Mouse (Mus musculus) midbrain, embryonic 10.5 days (tissue): ENCODE data around the gene Tnfaip8l2. TPM values are rescaled to one million over a fixed set of nuclear protein-coding genes. Genes with fewer than 3 reads are reported as not detected.
"Not testable (repeated sequence)": the region's sequence is repeated elsewhere in the genome, so short reads cannot be mapped to it uniquely, and the experiment has no call there.

Source experiments
- DNase-seq: peaks from one replicate; pipeline ENCODE4 v3.0.0-alpha.2; 2017; ENCODE audit warnings: low spot score
- H3K27ac ChIP-seq: fragments of 300-500 bp; sonication (generic); replicated peaks from 2 replicates; pipeline ENCODE4 v1.5.1; 2016; ENCODE audit warnings: mild to moderate bottlenecking
- H3K27me3 ChIP-seq: fragments of 300-500 bp; sonication (generic); 2 replicates; pipeline ENCODE4 v1.6.1; 2016; ENCODE audit warnings: low read depth, mild to moderate bottlenecking; ENCODE audit not compliant: poor library complexity, severe bottlenecking
- H3K36me3 ChIP-seq: fragments of 300-500 bp; sonication (generic); 2 replicates; pipeline ENCODE4 v1.6.1; 2016; ENCODE audit warnings: mild to moderate bottlenecking, moderate library complexity
- H3K4me1 ChIP-seq: fragments of 300-500 bp; sonication (generic); 2 replicates; pipeline ENCODE4 v1.6.1; 2016
- H3K4me3 ChIP-seq: fragments of 300-500 bp; sonication (generic); 2 replicates; pipeline ENCODE4 v1.5.1; 2016; ENCODE audit warnings: mild to moderate bottlenecking, moderate library complexity
- H3K9me3 ChIP-seq: fragments of 300-500 bp; sonication (generic); replicated peaks from 2 replicates; pipeline ENCODE4 v1.6.1; 2016; ENCODE audit warnings: mild to moderate bottlenecking
- WGBS: fragments of 180-500 bp; shearing (Covaris S2); methylation state at CpG from one replicate; pipeline ENCODE4 v1.1.7; 2016; 5-methylcytosine and 5-hydroxymethylcytosine counted together
- polyA plus RNA-seq: library from polyadenylated mRNA; unstranded; fragments of >200 nt; fragmentation: Nextera tagmentation; extraction: Ambion mirVana; gene quantifications from 2 replicates; pipeline ENCODE4 v1.2.1, GENCODE M21; 2016

The Tnfaip8l2 gene
- polyA plus RNA-seq, 1 experiment from 2014 or later = 1.8 TPM

DNA sequence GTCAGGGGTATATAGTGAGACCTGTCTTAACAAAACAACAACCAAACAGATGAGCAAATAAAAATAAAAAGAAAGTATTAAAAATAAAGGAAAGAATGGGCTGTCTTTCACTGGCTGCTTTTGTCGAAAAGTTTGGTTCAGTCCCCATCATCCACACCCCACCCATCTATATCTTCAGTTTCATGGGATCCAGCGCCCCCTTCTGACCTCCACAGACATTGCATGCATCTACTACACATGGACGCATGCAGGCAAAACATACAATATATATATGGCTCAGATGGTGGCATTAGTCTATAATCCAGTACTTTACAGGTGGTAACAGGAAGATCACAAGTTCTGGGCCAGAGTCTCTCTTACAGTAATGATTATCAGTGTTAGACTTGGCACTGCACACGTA is 11.7 kb upstream of the Tnfaip8l2 start:
- WGBS = 55% methylated on average over 4 of the region's 4 CpGs
- H3K36me3 ChIP-seq = no peaks in the 10 kb centered on the region
- peaks cover 13% of the 10 kb centered on the region for H3K27me3 ChIP-seq
- no peaks in the 10 kb centered on the region for H3K9me3 ChIP-seq
- H3K4me3 ChIP-seq = no peak overlapping the region
- no peaks in the 10 kb centered on the region for H3K4me1 ChIP-seq
- no peak for DNase-seq
- no peak overlapping the region for H3K27ac ChIP-seq

- Histone ChIP-seq H3K4me3 (no peak overlapping the region), H3K27ac (no peak overlapping the region), H3K9me3 (no peaks in the 10 kb centered on the region), H3K36me3 (no peaks in the 10 kb centered on the region), H3K27me3 (no peaks in the 10 kb centered on the region), H3K4me1 (peaks cover 8% of the 10 kb centered on the region)
- WGBS = 60% methylated on average over 3 of the region's 3 CpGs
- no peak for DNase-seq
Measured at GRCm38 (mm10) chr3:95147924-95148323, 5.8 kb upstream of the Tnfaip8l2 start.

- Histone ChIP-seq H3K4me1 (no peaks in the 10 kb centered on the region), H3K27ac (no peak overlapping the region), H3K36me3 (peaks cover 25% of the 10 kb centered on the region), H3K27me3 (no peaks in the 10 kb centered on the region), H3K4me3 (no peak overlapping the region), H3K9me3 (no peaks in the 10 kb centered on the region)
- DNase-seq = peak; percentile 81
- 9% methylated on average over 5 of the region's 5 CpGs for WGBS
Measured at GRCm38 (mm10) chr3:95142617-95143011, 454 bp upstream of the Tnfaip8l2 start.

GRCm38 (mm10) chr3:95141474-95141873 is 686 bp downstream of the Tnfaip8l2 start:
- WGBS = 95% methylated on average over 9 of the region's 9 CpGs
- H3K27me3 ChIP-seq = no peaks in the 10 kb centered on the region
- no peak for DNase-seq
- H3K27ac ChIP-seq = no peak overlapping the region
- no peaks in the 10 kb centered on the region for H3K9me3 ChIP-seq
- 0 out of 2 replicates have a peak, but pooled peaks cover under 1% of the 10 kb centered on the region for H3K4me1 ChIP-seq
- H3K4me3 ChIP-seq = no peak overlapping the region
- peaks cover 25% of the 10 kb centered on the region for H3K36me3 ChIP-seq

DNA sequence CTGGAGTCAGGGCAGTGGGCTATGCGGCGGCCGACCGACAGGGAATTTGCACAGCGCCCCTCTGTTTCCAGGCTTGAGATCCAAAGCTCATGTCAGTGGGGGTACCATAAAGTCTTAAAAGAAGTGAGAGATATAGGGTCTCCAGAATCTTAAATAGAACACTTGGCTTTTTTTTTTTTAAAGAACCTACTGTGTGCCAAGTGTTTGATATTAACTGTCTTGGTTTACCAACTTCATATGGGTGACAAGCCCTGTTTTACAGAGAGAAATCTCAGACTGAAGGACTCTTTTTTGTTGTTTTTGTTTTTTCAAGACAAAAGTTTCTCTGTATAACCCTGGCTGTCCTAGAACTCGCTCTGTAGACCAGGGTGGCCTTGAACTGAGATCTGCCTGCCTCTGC is 1.4 kb downstream of the Tnfaip8l2 start:
- Histone ChIP-seq H3K9me3 (no peaks in the 10 kb centered on the region), H3K27ac (no peak overlapping the region), H3K4me3 (no peak overlapping the region), H3K36me3 (peaks cover 25% of the 10 kb centered on the region), H3K27me3 (no peaks in the 10 kb centered on the region), H3K4me1 (peaks cover 7% of the 10 kb centered on the region)
- DNase-seq = no peak
- WGBS = 92% methylated on average over 6 of the region's 6 CpGs

DNA sequence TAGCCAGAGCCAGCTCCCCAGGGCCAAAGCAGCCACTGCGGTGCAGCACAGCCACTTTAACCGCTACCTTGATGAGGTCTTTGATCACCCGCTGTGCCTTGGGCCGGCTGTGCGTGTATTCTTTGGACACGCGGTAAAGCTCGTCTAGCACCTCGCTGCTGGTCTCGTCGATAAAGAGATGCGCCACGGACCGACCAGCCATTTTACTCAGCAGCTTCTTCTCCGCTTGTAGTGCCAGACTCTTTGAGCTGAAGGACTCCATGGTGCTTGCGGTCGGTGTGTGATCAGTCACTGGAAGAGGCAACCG is 1.9 kb downstream of the Tnfaip8l2 start:
- no peak for DNase-seq
- WGBS = 58% methylated on average over 18 of the region's 18 CpGs
- Histone ChIP-seq H3K4me3 (no peak overlapping the region), H3K27me3 (no peaks in the 10 kb centered on the region), H3K4me1 (peaks cover 13% of the 10 kb centered on the region), H3K27ac (no peak overlapping the region), H3K36me3 (peaks cover 25% of the 10 kb centered on the region), H3K9me3 (no peaks in the 10 kb centered on the region)

GRCm38 (mm10) chr3:95139586-95140288 is 2.4 kb downstream of the Tnfaip8l2 start:
- DNase-seq = no peak
- Histone ChIP-seq H3K4me3 (no peak overlapping the region), H3K27me3 (no peaks in the 10 kb centered on the region), H3K36me3 (peaks cover 25% of the 10 kb centered on the region), H3K27ac (no peak overlapping the region), H3K4me1 (peaks cover 18% of the 10 kb centered on the region), H3K9me3 (no peaks in the 10 kb centered on the region)
- 78% methylated on average over 25 of the region's 25 CpGs for WGBS

GRCm38 (mm10) chr3:95136336-95136735 is 5.8 kb downstream of the Tnfaip8l2 start:
- Histone ChIP-seq H3K27ac (no peak overlapping the region), H3K9me3 (no peaks in the 10 kb centered on the region), H3K36me3 (peaks cover 36% of the 10 kb centered on the region), H3K4me3 (no peak overlapping the region), H3K4me1 (peaks cover 26% of the 10 kb centered on the region), H3K27me3 (no peaks in the 10 kb centered on the region)
- no peak for DNase-seq
- 96% methylated on average over 3 of the region's 3 CpGs for WGBS

DNA sequence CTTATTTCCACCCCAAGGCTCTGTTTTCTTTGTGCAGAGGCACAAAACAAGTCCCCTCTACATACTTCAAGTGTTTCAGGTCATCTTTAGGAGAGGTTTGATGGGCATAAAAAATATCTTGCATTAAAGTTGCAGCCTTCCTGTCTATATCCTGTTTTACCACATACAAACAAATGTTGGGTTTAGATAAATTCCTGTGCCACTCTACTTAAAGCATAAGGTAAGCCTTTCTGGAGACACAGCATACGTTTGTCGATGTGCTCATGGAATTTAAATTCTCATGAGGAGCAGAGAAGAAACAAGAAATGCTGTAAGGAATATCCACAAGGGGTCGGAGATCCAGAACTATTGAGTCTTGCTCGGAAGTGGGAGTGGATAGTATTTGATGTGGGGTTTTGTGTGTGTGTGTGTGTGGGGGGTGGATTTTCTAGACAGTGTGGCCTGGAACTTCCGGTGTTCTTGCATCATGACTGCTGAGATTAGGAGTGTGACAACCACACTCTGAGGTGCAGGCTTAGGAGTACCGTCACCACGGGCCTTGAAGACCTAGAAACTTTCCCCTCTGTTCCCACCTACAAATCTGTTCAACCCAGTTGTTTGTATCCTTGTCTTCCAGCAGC is 6.6 kb downstream of the Tnfaip8l2 start:
- Histone ChIP-seq H3K27ac (peak overlapping the region; percentile 46; the same call in 1 of the 2 replicates), H3K36me3 (peaks cover 39% of the 10 kb centered on the region), H3K27me3 (no peaks in the 10 kb centered on the region), H3K4me1 (peaks cover 26% of the 10 kb centered on the region), H3K9me3 (no peaks in the 10 kb centered on the region), H3K4me3 (peak overlapping the region; percentile 49)
- no peak for DNase-seq
- WGBS = 93% methylated on average over 7 of the region's 7 CpGs

DNA sequence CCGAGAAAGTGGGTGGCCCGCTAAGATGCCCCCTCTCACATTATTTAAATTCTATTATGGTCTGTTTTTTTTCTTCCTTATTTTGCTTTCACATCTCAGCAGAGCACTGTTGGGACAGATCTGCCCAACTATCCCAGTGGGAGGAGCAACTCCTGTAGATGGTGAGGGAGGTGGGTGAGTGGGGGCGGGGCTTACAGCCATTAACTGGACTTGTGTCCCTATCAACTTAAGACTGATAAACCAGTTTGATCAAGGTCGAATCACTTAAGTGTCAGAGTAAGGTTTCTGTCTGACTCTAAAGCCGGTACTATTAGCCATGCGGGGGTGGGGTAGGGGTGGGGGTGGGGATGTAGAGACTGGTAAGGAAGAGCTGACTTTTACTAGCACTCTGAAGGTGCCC is 7.1 kb downstream of the Tnfaip8l2 start:
- DNase-seq = no peak
- WGBS = 40% methylated on average over 6 of the region's 6 CpGs

DNA sequence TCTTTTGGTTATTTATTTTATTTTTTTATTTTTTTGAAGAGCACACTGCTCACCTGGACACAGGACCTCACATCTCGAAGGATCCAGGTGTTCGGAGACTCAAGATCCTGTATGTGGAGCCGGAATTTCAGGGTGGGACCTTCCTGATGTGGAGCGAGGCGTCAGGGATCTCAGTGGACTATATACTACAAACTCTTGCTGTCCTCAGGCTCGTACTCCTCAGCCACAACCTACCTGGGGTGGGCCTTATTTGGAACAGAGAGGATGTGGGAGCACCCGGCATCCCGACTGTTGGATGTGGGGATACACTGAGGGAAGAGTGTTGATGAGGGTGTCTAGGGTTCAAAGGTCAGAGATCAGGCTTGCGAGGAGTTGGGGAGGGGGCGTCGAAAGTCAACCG is 8.0 kb downstream of the Tnfaip8l2 start:
- not testable (repeated sequence) for H3K27me3 ChIP-seq, H3K27ac ChIP-seq, DNase-seq, H3K9me3 ChIP-seq
- Histone ChIP-seq H3K4me3 (peak overlapping the region; percentile 74), H3K4me1 (peaks cover 26% of the 10 kb centered on the region), H3K36me3 (peaks cover 39% of the 10 kb centered on the region)
- no CpG with 5 or more reads among the region's 12 CpGs for WGBS

More for the DNA sequence above, 7.1 kb downstream of the Tnfaip8l2 start:
- H3K27me3 ChIP-seq = no peaks in the 10 kb centered on the region
- H3K4me3 ChIP-seq = peak overlapping the region; percentile 49
- H3K9me3 ChIP-seq = no peaks in the 10 kb centered on the region
- H3K36me3 ChIP-seq = peaks cover 38% of the 10 kb centered on the region
- H3K4me1 ChIP-seq = peaks cover 26% of the 10 kb centered on the region
- H3K27ac ChIP-seq = peak overlapping the region; percentile 46; the same call in 1 of the 2 replicates

DNA sequence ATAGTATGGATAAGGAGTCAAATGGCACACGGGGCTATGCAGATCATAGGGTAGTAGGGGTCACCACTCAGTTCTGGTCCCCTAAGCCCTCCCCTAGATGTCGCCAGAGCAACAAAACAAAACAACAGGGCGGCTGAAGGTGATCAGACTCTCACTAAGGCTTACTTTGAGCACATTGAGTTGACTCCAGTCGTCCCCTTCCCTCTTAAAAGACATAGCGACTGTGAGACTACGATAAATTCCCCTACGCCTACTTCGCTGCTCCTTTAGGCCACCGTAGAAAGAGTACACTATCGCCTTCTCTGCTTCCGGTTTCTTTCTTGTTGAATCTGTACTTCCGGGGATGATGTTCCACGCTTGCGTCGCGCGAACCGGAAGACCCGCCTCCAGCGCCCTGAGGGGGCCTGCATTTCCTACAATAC is 8.5 kb downstream of the Tnfaip8l2 start, which contains the start of the genes Scnm1 and Lysmd1:
Gene Scnm1 (minus strand): TSS at position 332 of the 422 bp plus-strand sequence.
Gene Lysmd1 (plus strand): TSS at position 409 of the 422 bp plus-strand sequence.
- Histone ChIP-seq H3K4me1 (peaks cover 26% of the 10 kb centered on the region), H3K9me3 (no peaks in the 10 kb centered on the region), H3K4me3 (peak within 1 kb of the TSS; percentile 74), H3K27ac (peak within 1 kb of the TSS; percentile 89), H3K36me3 (peaks cover 43% of the 10 kb centered on the region), H3K27me3 (no peaks in the 10 kb centered on the region)
- WGBS = under 1% methylated on average over 20 of the region's 20 CpGs
- DNase-seq = peak; percentile 89

GRCm38 (mm10) chr3:95133176-95133575 is 9.0 kb downstream of the Tnfaip8l2 start:
- H3K9me3 ChIP-seq = no peaks in the 10 kb centered on the region
- WGBS = 66% methylated on average over 11 of the region's 11 CpGs
- H3K4me3 ChIP-seq = peak overlapping the region; percentile 74
- peaks cover 46% of the 10 kb centered on the region for H3K36me3 ChIP-seq
- peaks cover 26% of the 10 kb centered on the region for H3K4me1 ChIP-seq
- H3K27me3 ChIP-seq = no peaks in the 10 kb centered on the region
- no peak for DNase-seq
- H3K27ac ChIP-seq = peak overlapping the region; percentile 89
